Mouse (Mus musculus): ENCODE measurements around the gene Srsf6. TPM values are rescaled to one million over a fixed set of nuclear protein-coding genes. Genes with fewer than 3 reads are reported as not detected.

Gene Srsf6
- polyA plus RNA-seq (2014; fragmentation: Illumina TruSeq; extraction: RNeasy Lipid Tissue Mini Kit (QIAGEN cat#74804); ENCODE audit: low read depth, low replicate concordance) = 136 TPM

DNA sequence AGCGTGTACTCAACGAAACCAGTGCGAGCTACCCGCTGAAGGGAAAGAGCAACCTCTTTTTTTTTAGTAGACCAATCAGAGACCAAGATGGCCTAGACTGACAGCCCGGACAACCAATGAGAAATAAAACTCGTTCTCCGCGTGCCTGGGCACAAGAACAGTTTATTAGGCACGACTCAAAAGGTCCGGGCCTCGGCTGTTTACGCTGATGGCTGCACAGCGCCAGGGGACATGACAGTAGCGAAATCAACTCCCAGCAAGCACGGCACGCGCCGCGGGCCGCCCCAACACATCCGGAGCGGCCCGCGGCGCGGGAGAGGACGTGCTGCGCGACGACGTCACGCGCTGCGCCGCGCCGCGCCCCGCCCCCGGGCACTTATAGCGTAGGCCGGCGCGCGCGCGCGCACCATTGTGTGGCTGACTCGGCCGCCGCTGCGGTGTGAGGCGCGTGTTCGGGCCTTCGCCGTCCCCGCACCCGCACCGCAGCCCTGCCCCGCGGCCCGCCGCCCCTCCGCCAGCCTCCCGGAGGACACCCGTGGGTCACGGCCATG lies at the start of gene Srsf6:
TSS of gene Srsf6 (plus strand) at position 406 of the 551 bp plus-strand sequence.

DNA sequence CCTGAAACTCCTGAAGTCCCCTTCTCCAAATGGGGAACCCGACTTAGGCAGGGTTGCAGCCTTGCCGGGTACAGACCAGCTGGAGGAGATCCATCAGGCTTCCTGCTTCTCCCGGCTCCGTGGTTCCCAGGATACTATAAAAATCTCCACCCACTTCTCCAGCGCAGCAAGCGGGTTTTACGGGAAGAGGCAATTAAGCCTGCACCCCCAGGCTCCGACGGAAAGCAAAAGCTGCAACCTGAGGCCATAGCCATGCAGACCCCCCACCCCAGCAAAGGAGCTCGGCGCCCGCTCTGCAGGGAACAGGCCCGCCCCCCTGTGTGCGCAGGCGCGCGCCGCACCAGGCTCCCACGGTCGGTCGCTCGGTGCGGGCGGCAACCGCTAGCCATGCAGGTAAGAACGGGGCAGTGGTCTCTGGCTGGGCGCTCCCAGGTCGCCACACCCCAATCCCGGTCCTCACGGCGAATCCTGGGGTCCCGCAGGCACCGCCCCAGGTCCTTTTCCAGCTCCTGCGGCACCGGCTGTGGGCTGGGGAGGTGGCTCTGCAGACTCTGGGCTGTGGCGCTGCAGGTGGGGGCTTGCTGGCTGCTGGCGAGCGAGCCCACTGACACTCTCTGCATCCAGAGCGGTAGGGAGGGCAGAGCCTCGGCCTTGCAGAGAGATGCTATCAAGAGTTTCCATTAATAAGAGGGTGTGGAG lies 12.0 kb downstream of the Srsf6 start, which contains the start of gene L3mbtl1:
TSS of gene L3mbtl1 (plus strand) at position 325 of the 699 bp plus-strand sequence.

Other genes with a start within 250 kb of the Srsf6 start
- not detected for gene L3mbtl1, start 11.9 kb downstream of the Srsf6 start, polyA plus RNA-seq (2014; fragmentation: Illumina TruSeq; extraction: RNeasy Lipid Tissue Mini Kit (QIAGEN cat#74804); ENCODE audit: low read depth, low replicate concordance)
- 70.6 TPM for gene Sgk2, start 55.8 kb downstream of the Srsf6 start, polyA plus RNA-seq (2014; fragmentation: Illumina TruSeq; extraction: RNeasy Lipid Tissue Mini Kit (QIAGEN cat#74804); ENCODE audit: low read depth, low replicate concordance)
- 115 TPM for gene Ift52, start 85.8 kb downstream of the Srsf6 start, polyA plus RNA-seq (2014; fragmentation: Illumina TruSeq; extraction: RNeasy Lipid Tissue Mini Kit (QIAGEN cat#74804); ENCODE audit: low read depth, low replicate concordance)
- gene Mybl2, start 123.2 kb downstream of the Srsf6 start, polyA plus RNA-seq (2014; fragmentation: Illumina TruSeq; extraction: RNeasy Lipid Tissue Mini Kit (QIAGEN cat#74804); ENCODE audit: low read depth, low replicate concordance) = not detected
- not detected for gene Gtsf1l, start 156.3 kb downstream of the Srsf6 start, polyA plus RNA-seq (2014; fragmentation: Illumina TruSeq; extraction: RNeasy Lipid Tissue Mini Kit (QIAGEN cat#74804); ENCODE audit: low read depth, low replicate concordance)

All from kidney, adult 10 weeks (tissue).